Mouse (Mus musculus) limb, embryonic 14.5 days (tissue): ENCODE data around the gene Nfyc. TPM values are rescaled to one million over a fixed set of nuclear protein-coding genes. Genes with fewer than 3 reads are reported as not detected.

ENCODE experiments used
- ATAC-seq: fragments of 200-750 bp; cut with Nextera tagmentation; 2 replicates; pipeline ENCODE4 v1.8.0; 2017; ENCODE audit warnings: low read depth, moderate number of reproducible peaks, moderate TSS enrichment; ENCODE audit not compliant: low FRiP score
- DNase-seq: peaks from one replicate; pipeline ENCODE4 v3.0.0-alpha.2; 2015; ENCODE audit warnings: low spot score
- H3K27ac ChIP-seq: fragments of 300-500 bp; sonication (generic); replicated peaks from 2 replicates; pipeline ENCODE4 v1.5.1; 2014; ENCODE audit warnings: low read depth, mild to moderate bottlenecking, low read length, moderate library complexity, mixed read lengths
- H3K27me3 ChIP-seq: fragments of 300-500 bp; sonication (generic); 2 replicates; pipeline ENCODE4 v1.6.1; 2014; ENCODE audit warnings: low read length, mixed read lengths; ENCODE audit not compliant: control insufficient read depth, insufficient read depth
- H3K36me3 ChIP-seq: fragments of 300-500 bp; sonication (generic); 2 replicates; pipeline ENCODE4 v1.6.1; 2014; ENCODE audit warnings: mild to moderate bottlenecking, low read length, moderate library complexity, mixed read lengths; ENCODE audit not compliant: control insufficient read depth, insufficient read depth
- H3K4me1 ChIP-seq: fragments of 300-500 bp; sonication (generic); 2 replicates; pipeline ENCODE4 v1.6.1; 2014; ENCODE audit warnings: antibody characterized with exemption, low read length, mixed read lengths; ENCODE audit not compliant: control insufficient read depth, insufficient read depth
- H3K4me2 ChIP-seq: fragments of 300-500 bp; sonication (generic); replicated peaks from 2 replicates; pipeline ENCODE4 v1.6.1; 2014; ENCODE audit warnings: low read depth, mild to moderate bottlenecking, low read length, moderate library complexity; ENCODE audit not compliant: severe bottlenecking
- H3K4me3 ChIP-seq: fragments of 300-500 bp; sonication (generic); replicated peaks from 2 replicates; pipeline ENCODE4 v1.5.1; 2014; ENCODE audit warnings: low read length
- H3K9ac ChIP-seq: fragments of 300-500 bp; sonication (generic); 2 replicates; pipeline ENCODE4 v1.6.1; 2014; ENCODE audit warnings: mild to moderate bottlenecking, low read depth, low read length, moderate library complexity; ENCODE audit not compliant: severe bottlenecking
- H3K9me3 ChIP-seq: fragments of 300-500 bp; sonication (generic); 2 replicates; pipeline ENCODE4 v1.6.1; 2016; ENCODE audit warnings: low read length; ENCODE audit not compliant: control insufficient read depth
- POLR2A ChIP-seq: fragments of 200-500 bp; IDR thresholded peaks from 2 replicates; pipeline ENCODE4 v1.8.0; 2012; ENCODE audit warnings: inconsistent platforms, mild to moderate bottlenecking, moderate library complexity, borderline replicate concordance; ENCODE audit not compliant: insufficient read depth, insufficient read length; ENCODE audit errors: extremely low read depth
- WGBS: fragments of 180-500 bp; shearing (Covaris S2); extraction: QIAGEN DNeasy Blood & Tissue Kit; methylation state at CpG from one replicate; pipeline ENCODE4 v1.1.7; 2014; 5-methylcytosine and 5-hydroxymethylcytosine counted together
- polyA plus RNA-seq, 2 experiments: library from polyadenylated mRNA; depleted of rRNA in 1 of 2; stranded (reverse) in 1 of 2; unstranded in 1 of 2; fragments of >200 nt; fragmentation: Nextera tagmentation in 1 of 2; extraction: Ambion mirVana in 1 of 2; gene quantifications; 2 replicates each; pipeline versions ENCODE4 v1.2.1 to v1.2.3; 2012 to 2014

Gene Nfyc
- polyA plus RNA-seq, 2 experiments, result 108 to 170 TPM

DNA sequence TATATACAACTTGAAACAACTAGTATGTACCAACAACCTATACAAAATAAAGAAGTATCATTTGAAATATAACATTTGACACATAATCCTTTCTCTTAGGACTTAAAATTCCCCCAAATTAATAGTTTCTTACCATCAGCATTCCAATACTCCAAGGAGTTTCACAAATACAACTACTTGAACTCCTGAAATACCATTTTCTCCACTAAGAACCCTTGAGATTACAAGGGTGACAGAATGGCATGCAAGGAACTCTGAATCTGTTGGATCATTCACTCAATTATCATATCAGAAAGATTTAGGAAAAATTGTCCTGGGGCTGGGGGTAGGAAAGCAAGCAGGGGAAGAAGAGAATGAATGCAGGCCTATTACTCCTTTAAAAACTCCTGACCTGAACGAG lies 17.6 kb downstream of the Nfyc start:
- WGBS, result 13% methylated on average over 1 of the region's 1 CpGs
- H3K27me3 ChIP-seq, result no peaks in the 10 kb centered on the region
- H3K4me3 ChIP-seq, result peak overlapping the region; percentile 59
- no peaks in the 10 kb centered on the region for H3K9me3 ChIP-seq
- peak overlapping the region; percentile 70 for H3K9ac ChIP-seq
- H3K36me3 ChIP-seq, result no peaks in the 10 kb centered on the region
- DNase-seq, result no peak
- no peak for ATAC-seq
- H3K27ac ChIP-seq, result 0 out of 2 replicates have a peak overlapping the region, but pooled peaks have one; percentile 81
- no peak for TF ChIP-seq POLR2A
- H3K4me2 ChIP-seq, result peak overlapping the region; percentile 75
- peaks cover 20% of the 10 kb centered on the region for H3K4me1 ChIP-seq

- Histone ChIP-seq H3K27me3 (no peaks in the 10 kb centered on the region), H3K4me1 (no peaks in the 10 kb centered on the region), H3K4me2 (no peak overlapping the region), H3K36me3 (no peaks in the 10 kb centered on the region), H3K9ac (no peak overlapping the region), H3K4me3 (no peak overlapping the region), H3K27ac (no peak overlapping the region), H3K9me3 (no peaks in the 10 kb centered on the region)
- DNase-seq (no peak), ATAC-seq (no peak)
- TF ChIP-seq POLR2A, result no peak
Observed at GRCm38 (mm10) chr4:120805816-120806215, 25.6 kb downstream of the Nfyc start.

GRCm38 (mm10) chr4:120801446-120801845 lies 29.9 kb downstream of the Nfyc start:
- TF ChIP-seq POLR2A, result no peak
- no peak overlapping the region for H3K27ac ChIP-seq
- no peak overlapping the region for H3K4me3 ChIP-seq
- H3K27me3 ChIP-seq, result no peaks in the 10 kb centered on the region
- no peak for DNase-seq
- H3K4me2 ChIP-seq, result no peak overlapping the region
- H3K36me3 ChIP-seq, result no peaks in the 10 kb centered on the region
- H3K9ac ChIP-seq, result no peak overlapping the region
- no peaks in the 10 kb centered on the region for H3K4me1 ChIP-seq
- H3K9me3 ChIP-seq, result no peaks in the 10 kb centered on the region
- 30% methylated on average over 2 of the region's 2 CpGs for WGBS
- ATAC-seq, result no peak

DNA sequence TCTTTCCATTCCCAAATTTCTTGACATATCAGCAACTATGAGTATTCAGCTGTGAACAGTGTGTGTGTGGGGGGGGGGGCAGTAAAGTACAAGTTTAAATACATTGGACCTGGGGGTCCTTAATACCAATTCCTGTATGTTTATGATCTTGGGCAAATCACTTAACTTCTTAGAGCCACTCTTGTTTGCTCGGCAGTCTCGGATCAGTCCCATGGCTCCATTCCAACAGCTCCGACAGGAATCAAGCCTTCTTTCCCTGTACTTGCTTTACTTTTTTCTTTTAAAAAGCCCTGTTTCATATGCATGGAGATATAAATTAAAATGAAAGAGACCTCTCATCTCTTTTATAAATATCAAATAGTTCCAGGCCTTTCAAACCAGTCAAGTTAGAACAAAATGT lies 30.7 kb downstream of the Nfyc start:
- DNase-seq, result no peak
- Histone ChIP-seq H3K27me3 (no peaks in the 10 kb centered on the region), H3K9me3 (no peaks in the 10 kb centered on the region), H3K36me3 (no peaks in the 10 kb centered on the region), H3K4me1 (0 out of 2 replicates have a peak, but pooled peaks cover 2% of the 10 kb centered on the region), H3K4me2 (no peak overlapping the region), H3K9ac (no peak overlapping the region), H3K4me3 (no peak overlapping the region), H3K27ac (no peak overlapping the region)
- 50% methylated on average over 3 of the region's 3 CpGs for WGBS
- no peak for TF ChIP-seq POLR2A
- no peak for ATAC-seq

- no peaks in the 10 kb centered on the region for H3K9me3 ChIP-seq
- 0 out of 2 replicates have a peak, but pooled peaks cover 3% of the 10 kb centered on the region for H3K4me1 ChIP-seq
- H3K27ac ChIP-seq, result no peak overlapping the region
- no peak overlapping the region for H3K4me2 ChIP-seq
- no peak for TF ChIP-seq POLR2A
- H3K36me3 ChIP-seq, result no peaks in the 10 kb centered on the region
- H3K4me3 ChIP-seq, result no peak overlapping the region
- H3K9ac ChIP-seq, result no peak overlapping the region
- DNase-seq, result no peak
- no peaks in the 10 kb centered on the region for H3K27me3 ChIP-seq
- no peak for ATAC-seq
- WGBS, result 77% methylated on average over 2 of the region's 2 CpGs
Observed at GRCm38 (mm10) chr4:120799680-120800166, 31.6 kb downstream of the Nfyc start.
